Mouse (Mus musculus): Measurements from ENCODE around the gene Rpl12. TPM values are rescaled to one million over a fixed set of nuclear protein-coding genes. Genes with fewer than 3 reads are reported as not detected.
A peak's percentile ranks its signal among the peaks of the same experiment; 100 is the strongest.

Gene Rpl12
- polyA plus RNA-seq, 1 experiment from 2014 or later, result 78.4 TPM

GRCm38 (mm10) chr2:32962062-32962874 lies 909 bp downstream of the Rpl12 start:
- peaks cover 3% of the 10 kb centered on the region; the same call in 1 of the 2 replicates for H3K36me3 ChIP-seq (ENCODE audit: insufficient read depth, low read length)
- peak overlapping the region; percentile 92 for H3K9ac ChIP-seq (replicated peaks; ENCODE audit: low read depth)
- no peak for TF ChIP-seq CTCF (IDR thresholded peaks at IDR 0.05)
- TF ChIP-seq EP300 (IDR thresholded peaks at IDR 0.05), result no peak
- peak overlapping the region; percentile 69 for H3K4me3 ChIP-seq (ENCODE audit: low read depth, low read length)
- no peaks in the 10 kb centered on the region for H3K9me3 ChIP-seq (ENCODE audit: low read length)
- DNase-seq (ENCODE audit: low spot score) (peak; percentile 26), ATAC-seq (no peak)
- H3K4me1 ChIP-seq (ENCODE audit: insufficient read depth, low read depth, low read length), result peaks cover 7% of the 10 kb centered on the region
- peak overlapping the region; percentile 81 for H3K27ac ChIP-seq (ENCODE audit: low read length)
- no peaks in the 10 kb centered on the region for H3K27me3 ChIP-seq (replicated peaks; ENCODE audit: insufficient read depth, low read length)
- H3K4me2 ChIP-seq (replicated peaks; ENCODE audit: low read depth, low read length), result peak overlapping the region; percentile 85
- WGBS, result under 1% methylated on average over 33 of the region's 33 CpGs

GRCm38 (mm10) chr2:32962875-32963220 lies 1.5 kb downstream of the Rpl12 start:
- H3K4me3 ChIP-seq (ENCODE audit: low read depth, low read length), result peak overlapping the region; percentile 69
- no peak overlapping the region for H3K27ac ChIP-seq (ENCODE audit: low read length)
- DNase-seq (ENCODE audit: low spot score), result no peak
- peak overlapping the region; percentile 92 for H3K9ac ChIP-seq (replicated peaks; ENCODE audit: low read depth)
- no peaks in the 10 kb centered on the region for H3K9me3 ChIP-seq (ENCODE audit: low read length)
- no peak for TF ChIP-seq CTCF (IDR thresholded peaks at IDR 0.05)
- no peak for TF ChIP-seq EP300 (IDR thresholded peaks at IDR 0.05)
- peak overlapping the region; percentile 85 for H3K4me2 ChIP-seq (replicated peaks; ENCODE audit: low read depth, low read length)
- H3K36me3 ChIP-seq (ENCODE audit: insufficient read depth, low read length), result peaks cover 3% of the 10 kb centered on the region; the same call in 1 of the 2 replicates
- WGBS, result 6% methylated on average over 9 of the region's 9 CpGs
- H3K27me3 ChIP-seq (replicated peaks; ENCODE audit: insufficient read depth, low read length), result no peaks in the 10 kb centered on the region
- ATAC-seq, result no peak
- H3K4me1 ChIP-seq (ENCODE audit: insufficient read depth, low read depth, low read length), result peaks cover 11% of the 10 kb centered on the region

DNA sequence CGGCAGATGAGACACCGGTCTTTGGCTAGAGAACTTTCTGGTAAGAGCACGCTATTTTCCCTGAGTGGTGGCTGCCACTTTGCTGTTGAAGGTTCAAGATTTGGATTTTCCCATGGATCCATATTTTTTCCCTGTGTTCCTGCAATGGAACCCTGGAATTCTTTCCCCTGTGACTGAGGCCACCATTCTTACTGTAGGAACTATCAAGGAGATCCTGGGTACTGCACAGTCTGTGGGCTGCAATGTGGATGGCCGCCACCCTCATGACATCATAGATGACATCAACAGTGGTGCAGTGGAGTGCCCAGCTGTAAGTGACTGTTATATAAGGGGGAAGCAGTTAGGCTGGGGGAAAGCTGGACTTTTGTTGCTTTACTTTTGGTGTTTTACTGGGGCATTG lies 2.2 kb downstream of the Rpl12 start:
- Histone ChIP-seq H3K4me2 (replicated peaks; ENCODE audit: low read depth, low read length) (no peak overlapping the region), H3K36me3 (ENCODE audit: insufficient read depth, low read length) (peaks cover 3% of the 10 kb centered on the region; the same call in 1 of the 2 replicates), H3K27ac (ENCODE audit: low read length) (no peak overlapping the region), H3K27me3 (replicated peaks; ENCODE audit: insufficient read depth, low read length) (no peaks in the 10 kb centered on the region), H3K9me3 (ENCODE audit: low read length) (no peaks in the 10 kb centered on the region), H3K9ac (replicated peaks; ENCODE audit: low read depth) (no peak overlapping the region), H3K4me1 (ENCODE audit: insufficient read depth, low read depth, low read length) (peaks cover 13% of the 10 kb centered on the region), H3K4me3 (ENCODE audit: low read depth, low read length) (no peak overlapping the region)
- DNase-seq (ENCODE audit: low spot score) (no peak), ATAC-seq (no peak)
- no peak for TF ChIP-seq CTCF (IDR thresholded peaks at IDR 0.05)
- TF ChIP-seq EP300 (IDR thresholded peaks at IDR 0.05), result no peak
- WGBS, result 38% methylated on average over 4 of the region's 4 CpGs

- 75% methylated on average over 1 of the region's 1 CpGs for WGBS
- Histone ChIP-seq H3K9ac (replicated peaks; ENCODE audit: low read depth) (no peak overlapping the region), H3K9me3 (ENCODE audit: low read length) (no peaks in the 10 kb centered on the region), H3K4me2 (replicated peaks; ENCODE audit: low read depth, low read length) (no peak overlapping the region), H3K4me3 (ENCODE audit: low read depth, low read length) (no peak overlapping the region), H3K4me1 (ENCODE audit: insufficient read depth, low read depth, low read length) (peaks cover 13% of the 10 kb centered on the region), H3K36me3 (ENCODE audit: insufficient read depth, low read length) (peaks cover 3% of the 10 kb centered on the region; the same call in 1 of the 2 replicates), H3K27ac (ENCODE audit: low read length) (no peak overlapping the region), H3K27me3 (replicated peaks; ENCODE audit: insufficient read depth, low read length) (no peaks in the 10 kb centered on the region)
- TF ChIP-seq EP300 (IDR thresholded peaks at IDR 0.05), result no peak
- no peak for TF ChIP-seq CTCF (IDR thresholded peaks at IDR 0.05)
- ATAC-seq (no peak), DNase-seq (ENCODE audit: low spot score) (no peak)
These were observed 2.6 kb downstream of the Rpl12 start for GRCm38 (mm10) chr2:32963981-32964380.

- 40% methylated on average over 10 of the region's 10 CpGs for WGBS
- no peak overlapping the region for H3K9ac ChIP-seq (replicated peaks; ENCODE audit: low read depth)
- H3K27me3 ChIP-seq (replicated peaks; ENCODE audit: insufficient read depth, low read length), result no peaks in the 10 kb centered on the region
- H3K4me2 ChIP-seq (replicated peaks; ENCODE audit: low read depth, low read length), result no peak overlapping the region
- ATAC-seq (no peak), DNase-seq (ENCODE audit: low spot score) (no peak)
- H3K36me3 ChIP-seq (ENCODE audit: insufficient read depth, low read length), result peaks cover 3% of the 10 kb centered on the region; the same call in 1 of the 2 replicates
- TF ChIP-seq EP300 (IDR thresholded peaks at IDR 0.05), result no peak
- TF ChIP-seq CTCF (IDR thresholded peaks at IDR 0.05), result no peak
- H3K9me3 ChIP-seq (ENCODE audit: low read length), result no peaks in the 10 kb centered on the region
- H3K27ac ChIP-seq (ENCODE audit: low read length), result no peak overlapping the region
- H3K4me3 ChIP-seq (ENCODE audit: low read depth, low read length), result no peak overlapping the region
- peaks cover 13% of the 10 kb centered on the region for H3K4me1 ChIP-seq (ENCODE audit: insufficient read depth, low read depth, low read length)
These were observed 3.5 kb downstream of the Rpl12 start for GRCm38 (mm10) chr2:32964659-32965457.

- no peak overlapping the region for H3K4me3 ChIP-seq (ENCODE audit: low read depth, low read length)
- no peak for TF ChIP-seq EP300 (IDR thresholded peaks at IDR 0.05)
- no peak for TF ChIP-seq CTCF (IDR thresholded peaks at IDR 0.05)
- DNase-seq (ENCODE audit: low spot score) (no peak), ATAC-seq (no peak)
- no peak overlapping the region for H3K4me2 ChIP-seq (replicated peaks; ENCODE audit: low read depth, low read length)
- H3K9me3 ChIP-seq (ENCODE audit: low read length), result no peaks in the 10 kb centered on the region
- H3K27me3 ChIP-seq (replicated peaks; ENCODE audit: insufficient read depth, low read length), result no peaks in the 10 kb centered on the region
- H3K27ac ChIP-seq (ENCODE audit: low read length), result no peak overlapping the region
- H3K36me3 ChIP-seq (ENCODE audit: insufficient read depth, low read length), result peaks cover 3% of the 10 kb centered on the region; the same call in 1 of the 2 replicates
- no peak overlapping the region for H3K9ac ChIP-seq (replicated peaks; ENCODE audit: low read depth)
- WGBS, result 12% methylated on average over 7 of the region's 7 CpGs
- H3K4me1 ChIP-seq (ENCODE audit: insufficient read depth, low read depth, low read length), result peaks cover 13% of the 10 kb centered on the region
These were observed 4.3 kb downstream of the Rpl12 start for GRCm38 (mm10) chr2:32965511-32966183.

Data from lung, postnatal 0 days (tissue).